Mouse (Mus musculus) stomach, postnatal 0 days (tissue): ENCODE measurements around the gene Szt2. TPM values are rescaled to one million over a fixed set of nuclear protein-coding genes. Genes with fewer than 3 reads are reported as not detected.

Experiments
- ATAC-seq: fragments of 200-750 bp; cut with Nextera tagmentation; 2 replicates; pipeline ENCODE4 v1.8.0; 2017; ENCODE audit not compliant: low FRiP score, low TSS enrichment
- DNase-seq: peaks from one replicate; pipeline ENCODE4 v3.0.0-alpha.2; 2016; ENCODE audit warnings: low spot score
- H3K27ac ChIP-seq: fragments of 300-500 bp; sonication (generic); replicated peaks from 2 replicates; pipeline ENCODE4 v1.5.1; 2014; ENCODE audit warnings: mild to moderate bottlenecking, control low read depth
- H3K27me3 ChIP-seq: fragments of 300-500 bp; sonication (generic); 2 replicates; pipeline ENCODE4 v1.6.1; 2014; ENCODE audit warnings: low read length; ENCODE audit not compliant: control insufficient read depth, insufficient read depth
- H3K36me3 ChIP-seq: fragments of 300-500 bp; sonication (generic); 2 replicates; pipeline ENCODE4 v1.6.1; 2014; ENCODE audit warnings: low read length, mixed read lengths; ENCODE audit not compliant: control insufficient read depth, insufficient read depth
- H3K4me1 ChIP-seq: fragments of 300-500 bp; sonication (generic); replicated peaks from 2 replicates; pipeline ENCODE4 v1.6.1; 2014; ENCODE audit warnings: antibody characterized with exemption; ENCODE audit not compliant: control insufficient read depth, insufficient read depth
- H3K4me2 ChIP-seq: fragments of 300-500 bp; sonication (generic); replicated peaks from 2 replicates; pipeline ENCODE4 v1.6.1; 2014; ENCODE audit warnings: low read depth, mild to moderate bottlenecking, control low read depth, moderate library complexity
- H3K4me3 ChIP-seq: fragments of 300-500 bp; sonication (generic); 2 replicates; pipeline ENCODE4 v1.5.1; 2014; ENCODE audit warnings: low read depth, low read length, control low read depth
- H3K9ac ChIP-seq: fragments of 300-500 bp; sonication (generic); 2 replicates; pipeline ENCODE4 v1.6.1; 2014; ENCODE audit warnings: mild to moderate bottlenecking, low read length, control low read depth, mixed read lengths
- H3K9me3 ChIP-seq: fragments of 300-500 bp; sonication (generic); 2 replicates; pipeline ENCODE4 v1.6.1; 2016; ENCODE audit warnings: low read length; ENCODE audit not compliant: control insufficient read depth
- CTCF ChIP-seq: IDR thresholded peaks from 2 replicates; pipeline ENCODE4 v1.5.1; 2016; ENCODE audit warnings: antibody characterized with exemption, low read depth, mild to moderate bottlenecking, moderate library complexity
- EP300 ChIP-seq: optimal IDR thresholded peaks from 2 replicates; pipeline ENCODE3; 2016; ENCODE audit warnings: antibody characterized with exemption
- WGBS: fragments of 180-500 bp; shearing (Covaris S2); extraction: QIAGEN DNeasy Blood & Tissue Kit; methylation state at CpG from one replicate; pipeline ENCODE4 v1.1.7; 2014; 5-methylcytosine and 5-hydroxymethylcytosine counted together
- polyA plus RNA-seq: library from polyadenylated mRNA; unstranded; fragments of >200 nt; fragmentation: Nextera tagmentation; extraction: Ambion mirVana; gene quantifications from 2 replicates; pipeline ENCODE4 v1.2.1, GENCODE M21; 2015

Gene Szt2
- polyA plus RNA-seq, 1 experiment from 2014 or later = 2.1 TPM

DNA sequence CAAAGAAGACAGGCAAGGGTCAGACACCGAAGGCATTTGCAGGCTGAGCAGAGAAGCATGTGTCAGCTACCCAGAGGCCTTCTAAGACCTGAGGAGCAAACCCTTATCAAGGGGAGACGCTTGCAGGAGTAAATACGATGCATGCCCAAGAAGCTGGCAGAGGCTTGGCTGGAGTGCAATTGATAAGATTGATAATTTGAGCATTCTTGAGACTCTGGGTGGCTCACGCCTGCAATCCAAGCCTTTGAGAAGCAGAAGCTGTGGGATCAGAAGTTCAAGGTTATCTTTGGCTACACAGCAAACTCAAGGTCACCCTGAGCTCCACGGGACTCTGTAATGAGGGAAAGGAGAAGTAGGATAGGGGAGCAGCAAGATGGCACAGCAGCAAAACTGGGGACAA lies 7.2 kb downstream of the Szt2 start:
- no peak overlapping the region for H3K4me2 ChIP-seq
- ATAC-seq (no peak), DNase-seq (no peak)
- H3K9me3 ChIP-seq = no peaks in the 10 kb centered on the region
- no peaks in the 10 kb centered on the region for H3K4me1 ChIP-seq
- no peak overlapping the region for H3K4me3 ChIP-seq
- peaks cover 15% of the 10 kb centered on the region for H3K36me3 ChIP-seq
- no peak overlapping the region for H3K27ac ChIP-seq
- no peak overlapping the region for H3K9ac ChIP-seq
- H3K27me3 ChIP-seq = no peaks in the 10 kb centered on the region
- WGBS = 86% methylated on average over 5 of the region's 5 CpGs
- TF ChIP-seq EP300 (no peak), CTCF (no peak)

DNA sequence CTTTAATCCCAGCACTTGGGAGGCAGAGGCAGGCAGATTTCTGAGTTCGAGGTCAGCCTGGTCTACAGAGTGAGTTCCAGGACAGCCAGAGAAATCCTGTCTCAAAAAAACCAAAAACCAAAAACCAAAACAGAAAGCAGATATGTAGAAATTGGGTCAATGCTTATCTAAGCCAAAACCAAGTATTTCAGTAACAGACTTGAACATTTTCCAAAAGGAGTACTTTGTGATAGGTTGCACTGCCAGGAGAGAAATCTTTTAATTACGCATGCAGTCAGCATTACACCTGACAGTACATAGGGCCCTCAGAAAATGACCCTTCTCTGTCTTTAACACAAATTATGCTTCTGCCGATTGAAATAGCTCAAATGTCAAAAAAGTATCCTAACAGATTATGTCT lies 7.7 kb downstream of the Szt2 start:
- no peak overlapping the region for H3K9ac ChIP-seq
- H3K36me3 ChIP-seq = peaks cover 15% of the 10 kb centered on the region
- WGBS = 90% methylated on average over 3 of the region's 3 CpGs
- no peak for DNase-seq
- H3K9me3 ChIP-seq = no peaks in the 10 kb centered on the region
- no peak for ATAC-seq
- H3K4me2 ChIP-seq = no peak overlapping the region
- TF ChIP-seq CTCF (no peak), EP300 (no peak)
- H3K27ac ChIP-seq = no peak overlapping the region
- no peaks in the 10 kb centered on the region for H3K27me3 ChIP-seq
- no peaks in the 10 kb centered on the region for H3K4me1 ChIP-seq
- H3K4me3 ChIP-seq = no peak overlapping the region

DNA sequence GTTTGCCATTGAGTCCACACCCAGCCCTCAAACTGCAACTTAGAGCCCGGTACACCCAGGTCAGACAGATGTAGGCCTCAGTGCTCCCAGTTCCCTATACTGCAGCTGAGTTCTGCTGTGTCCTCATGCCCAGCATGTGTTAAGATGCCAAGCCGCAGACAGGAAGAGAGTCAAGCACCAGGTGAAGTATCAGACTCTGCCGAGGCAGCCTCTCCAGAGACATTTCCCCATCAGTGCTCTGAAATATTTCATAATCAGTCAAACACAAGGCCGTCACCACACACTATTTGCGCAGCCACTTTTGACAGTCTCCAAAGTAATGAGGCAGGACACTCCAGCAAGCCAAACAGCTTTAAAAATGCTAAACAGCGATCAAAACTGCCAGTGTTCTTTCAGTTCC lies 10.7 kb downstream of the Szt2 start:
- DNase-seq = no peak
- no peak overlapping the region for H3K27ac ChIP-seq
- 89% methylated on average over 6 of the region's 6 CpGs for WGBS
- H3K36me3 ChIP-seq = peaks cover 26% of the 10 kb centered on the region
- H3K9me3 ChIP-seq = no peaks in the 10 kb centered on the region
- H3K9ac ChIP-seq = no peak overlapping the region
- TF ChIP-seq EP300 = no peak
- TF ChIP-seq CTCF = no peak
- H3K4me2 ChIP-seq = no peak overlapping the region
- no peaks in the 10 kb centered on the region for H3K4me1 ChIP-seq
- H3K4me3 ChIP-seq = no peak overlapping the region
- no peaks in the 10 kb centered on the region for H3K27me3 ChIP-seq
- ATAC-seq = no peak

DNA sequence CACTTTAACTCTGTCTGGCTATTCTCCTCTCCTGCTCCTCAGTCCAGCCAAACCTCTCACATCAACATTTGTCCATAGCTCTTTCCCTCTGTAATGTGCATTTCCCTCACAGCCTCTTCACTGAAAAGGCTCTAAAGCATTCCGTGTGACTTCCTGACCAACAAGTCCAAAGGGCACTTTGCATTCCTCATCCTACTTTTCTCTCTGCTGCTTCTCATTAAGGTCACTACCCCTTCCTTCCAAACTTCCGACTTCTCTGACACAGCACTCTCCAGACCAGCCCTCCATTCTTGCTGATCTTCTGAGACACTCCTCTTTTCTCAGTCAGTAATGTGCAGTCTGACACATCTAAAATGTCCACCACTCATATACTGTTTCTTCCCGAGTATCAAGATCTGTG lies 12.6 kb downstream of the Szt2 start:
- no peak overlapping the region for H3K27ac ChIP-seq
- no peaks in the 10 kb centered on the region for H3K27me3 ChIP-seq
- no peak overlapping the region for H3K9ac ChIP-seq
- no peaks in the 10 kb centered on the region for H3K4me1 ChIP-seq
- ATAC-seq = no peak
- H3K36me3 ChIP-seq = peaks cover 21% of the 10 kb centered on the region
- no peak for DNase-seq
- no peak overlapping the region for H3K4me2 ChIP-seq
- WGBS = 68% methylated on average over 3 of the region's 3 CpGs
- no peak overlapping the region for H3K4me3 ChIP-seq
- no peak for TF ChIP-seq CTCF
- no peak for TF ChIP-seq EP300
- no peaks in the 10 kb centered on the region for H3K9me3 ChIP-seq

DNA sequence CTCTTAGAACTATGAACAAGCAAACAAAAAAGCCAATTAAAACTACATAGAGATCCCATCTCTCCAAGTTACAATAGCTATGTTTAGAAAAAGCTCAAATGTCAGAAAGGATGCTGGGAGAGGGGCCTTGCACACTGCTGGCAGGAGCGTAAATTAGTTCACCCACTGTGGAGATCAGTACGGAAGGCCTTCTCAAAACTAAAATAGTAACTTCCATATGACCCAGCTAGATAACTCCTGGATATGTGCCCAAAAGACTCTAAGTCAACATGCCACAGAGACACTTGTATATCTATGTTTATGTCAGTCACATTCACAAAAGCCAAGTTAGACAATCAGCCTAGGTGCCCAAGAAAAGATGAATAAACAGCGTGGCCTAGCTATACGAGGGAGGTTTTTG lies 13.8 kb downstream of the Szt2 start:
- peaks cover 29% of the 10 kb centered on the region for H3K36me3 ChIP-seq
- H3K27me3 ChIP-seq = no peaks in the 10 kb centered on the region
- no peaks in the 10 kb centered on the region for H3K4me1 ChIP-seq
- no peaks in the 10 kb centered on the region for H3K9me3 ChIP-seq
- no peak for TF ChIP-seq CTCF
- H3K4me3 ChIP-seq = no peak overlapping the region
- ATAC-seq = no peak
- no peak overlapping the region for H3K4me2 ChIP-seq
- DNase-seq = no peak
- H3K9ac ChIP-seq = no peak overlapping the region
- WGBS = 82% methylated on average over 4 of the region's 4 CpGs
- no peak overlapping the region for H3K27ac ChIP-seq

DNA sequence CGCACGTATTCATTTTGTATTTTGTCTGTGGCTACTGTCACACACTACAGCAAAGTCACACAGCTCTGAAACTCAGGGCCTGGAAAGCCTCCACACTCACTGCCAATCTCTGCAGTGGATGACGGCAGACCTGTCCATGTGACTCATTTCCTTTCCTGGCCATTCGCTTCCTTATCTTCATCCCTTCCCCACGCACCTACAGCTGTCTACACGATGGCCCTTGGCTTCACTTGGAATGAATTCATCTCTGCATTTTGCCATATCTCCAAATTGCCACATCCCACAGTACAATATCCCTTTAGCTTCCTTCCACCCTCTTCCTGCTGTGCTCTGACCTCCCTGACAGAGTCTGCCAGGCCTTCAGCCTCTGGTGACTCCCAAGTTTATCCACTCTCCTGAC lies 14.6 kb downstream of the Szt2 start:
- ATAC-seq (no peak), DNase-seq (no peak)
- no peak overlapping the region for H3K4me3 ChIP-seq
- no peak overlapping the region for H3K9ac ChIP-seq
- H3K36me3 ChIP-seq = peaks cover 32% of the 10 kb centered on the region
- no peaks in the 10 kb centered on the region for H3K9me3 ChIP-seq
- H3K4me2 ChIP-seq = no peak overlapping the region
- no peaks in the 10 kb centered on the region for H3K27me3 ChIP-seq
- 88% methylated on average over 6 of the region's 6 CpGs for WGBS
- TF ChIP-seq EP300 (no peak), CTCF (no peak)
- H3K27ac ChIP-seq = no peak overlapping the region
- H3K4me1 ChIP-seq = no peaks in the 10 kb centered on the region
